Mouse (Mus musculus): Measurements from ENCODE around the gene Tecr.

Tecr gene

DNA sequence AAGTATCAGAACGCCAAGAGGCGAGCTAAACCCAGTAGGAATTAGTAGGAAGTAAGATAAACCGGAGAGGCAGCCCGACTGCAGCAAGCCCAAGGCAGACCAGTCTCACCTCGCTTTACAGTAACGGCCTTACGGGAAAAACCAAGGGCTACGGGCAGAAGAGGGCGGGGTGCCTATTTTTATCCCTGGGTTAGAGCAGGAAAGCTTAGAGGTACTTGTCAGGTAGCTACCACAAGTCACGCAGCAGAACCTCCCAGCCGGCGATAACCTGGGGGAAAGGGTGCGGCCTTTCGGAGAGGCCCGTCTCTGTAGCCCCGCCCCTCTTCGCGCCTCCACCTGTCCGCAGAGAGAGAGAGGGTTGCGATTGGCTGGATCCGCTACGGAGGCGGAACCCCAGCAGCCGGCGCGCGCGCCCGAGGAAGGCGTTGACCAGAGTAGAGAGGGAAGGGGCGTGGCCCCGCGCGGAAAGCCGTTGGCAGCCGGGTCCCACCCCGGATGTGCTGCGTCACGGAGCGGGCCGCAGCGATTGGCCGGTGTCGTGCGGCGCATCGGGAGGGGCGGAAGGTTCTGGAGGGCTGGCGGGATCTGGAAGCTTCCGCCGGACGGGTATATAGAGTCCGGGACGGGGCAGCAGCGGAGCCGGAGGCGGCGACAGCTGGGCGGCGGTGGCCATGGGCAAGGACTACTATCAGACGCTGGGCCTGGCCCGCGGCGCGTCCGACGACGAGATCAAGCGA is at the start of gene Tecr, which contains the start of gene Dnajb1:
Tecr (minus strand) TSS at position 311 of the 737 bp plus-strand sequence.
Dnajb1 (plus strand) TSS at position 533 of the 737 bp plus-strand sequence.
- DNase-seq (ENCODE audit: low spot score): peak; percentile 99

DNA sequence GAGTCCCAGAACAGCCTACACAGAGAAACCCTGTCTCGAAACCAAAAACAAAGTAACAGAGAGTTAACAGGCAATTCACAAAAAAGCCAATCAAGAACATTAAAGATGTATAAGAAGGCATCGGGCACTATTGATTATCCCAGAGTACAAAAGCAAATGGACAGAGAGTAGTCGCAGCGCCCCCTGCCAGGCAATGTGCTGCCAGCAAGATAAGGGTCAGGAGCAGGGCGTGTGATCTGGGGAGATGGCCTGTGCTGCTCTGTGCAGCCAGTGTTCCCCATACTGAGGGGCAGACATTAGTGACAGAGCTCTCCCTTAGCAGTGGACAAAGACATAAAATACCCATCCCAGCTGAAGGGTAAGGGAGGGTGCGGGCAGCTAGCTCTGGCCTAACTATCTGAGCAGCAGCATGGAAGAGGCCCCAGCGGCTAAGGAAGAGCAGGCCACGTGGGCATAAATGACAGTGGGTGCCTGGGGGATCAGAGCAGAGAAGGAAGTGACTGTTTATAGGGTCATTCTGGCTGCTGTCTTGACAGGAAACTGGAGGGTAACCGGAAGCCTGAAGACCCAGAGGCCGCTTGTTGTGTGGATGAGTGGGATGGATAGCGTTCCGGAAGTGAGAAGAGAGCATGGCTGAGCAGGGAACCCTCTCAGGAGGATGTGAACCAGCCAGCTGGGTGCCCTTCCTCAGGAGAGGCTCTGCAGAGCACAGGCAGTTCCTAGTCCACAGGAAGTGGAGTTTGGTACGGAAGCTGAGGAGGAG is 48.9 kb upstream of the Tecr start:
- no peak for DNase-seq (ENCODE audit: low spot score)

- DNase-seq (ENCODE audit: low spot score): no peak
These were observed 48.3 kb upstream of the Tecr start for GRCm38 (mm10) chr8:83656043-83656442.

- DNase-seq (ENCODE audit: low spot score): no peak
These were observed 47.0 kb upstream of the Tecr start for GRCm38 (mm10) chr8:83654725-83655124.

DNA sequence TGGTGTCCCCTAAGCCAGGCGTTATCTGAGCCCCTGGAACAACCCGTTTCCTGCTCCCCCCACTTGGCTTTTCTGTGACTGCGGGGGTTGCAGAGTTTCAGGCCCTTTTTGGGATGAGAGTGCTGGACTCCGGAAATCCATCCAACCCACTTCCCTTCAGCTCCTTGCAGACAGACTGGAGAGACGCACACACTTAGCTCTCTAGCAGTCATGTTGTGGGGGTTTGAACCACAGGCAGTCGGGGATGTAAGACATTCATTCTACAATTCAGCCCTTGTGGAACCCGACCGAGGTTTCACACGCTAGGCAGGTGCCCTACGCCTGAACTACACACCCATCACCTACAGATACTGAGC is 45.9 kb upstream of the Tecr start:
- DNase-seq (ENCODE audit: low spot score): no peak

- DNase-seq (ENCODE audit: low spot score): no peak
These were observed 45.2 kb upstream of the Tecr start for GRCm38 (mm10) chr8:83652744-83653661.

- peak; percentile 87 for DNase-seq (ENCODE audit: low spot score)
These were observed 44.4 kb upstream of the Tecr start, which contains the start of gene Gipc1 for GRCm38 (mm10) chr8:83652030-83652743. TSS of gene Gipc1 (plus strand) at chr8:83652677.

DNA sequence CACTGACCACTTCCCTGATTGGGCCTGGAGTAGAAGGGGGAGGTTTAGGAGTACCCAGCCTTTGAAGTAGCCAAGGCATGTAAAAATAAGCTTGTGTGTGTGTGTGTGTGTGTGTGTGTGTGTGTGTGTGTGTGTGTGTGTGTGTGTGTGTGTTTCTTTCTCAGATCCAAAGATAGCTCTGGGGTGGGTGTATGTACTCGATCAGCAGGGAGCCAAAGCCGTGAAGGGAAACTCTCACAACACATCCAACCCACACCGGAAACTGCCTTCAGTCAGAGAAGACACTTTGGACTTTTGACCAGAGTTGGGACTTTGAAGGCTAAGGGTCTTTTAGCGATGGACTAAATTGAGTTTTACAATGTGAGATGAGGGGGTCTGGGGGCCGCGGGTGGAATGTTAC is 41.9 kb upstream of the Tecr start:
- no peak for DNase-seq (ENCODE audit: low spot score)

- no peak for DNase-seq (ENCODE audit: low spot score)
These were observed 40.3 kb upstream of the Tecr start for GRCm38 (mm10) chr8:83648031-83648430.

DNA sequence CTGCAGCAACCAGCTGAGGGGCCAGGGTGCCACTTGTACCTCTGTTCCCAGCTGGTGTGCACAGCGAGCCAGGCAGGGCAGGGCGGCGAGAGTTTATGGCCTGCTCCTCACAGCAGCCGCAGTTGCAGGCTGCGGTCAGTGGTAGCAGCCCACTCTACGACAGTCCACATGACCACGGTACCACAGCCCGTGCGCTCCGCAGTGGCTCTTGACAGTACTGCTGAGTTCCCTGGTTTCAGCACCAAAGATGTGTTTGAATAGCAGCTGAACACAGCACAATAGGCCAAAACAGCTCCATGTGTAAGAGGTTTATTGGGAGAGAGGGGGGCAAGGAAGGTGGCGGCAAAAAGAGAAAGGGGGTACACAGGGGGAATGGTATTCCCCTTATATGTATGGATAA is 39.7 kb upstream of the Tecr start:
- DNase-seq (ENCODE audit: low spot score): no peak

- no peak for DNase-seq (ENCODE audit: low spot score)
These were observed 31.9 kb upstream of the Tecr start for GRCm38 (mm10) chr8:83639649-83640048.

GRCm38 (mm10) chr8:83638856-83639255 is 31.1 kb upstream of the Tecr start:
- no peak for DNase-seq (ENCODE audit: low spot score)

GRCm38 (mm10) chr8:83632083-83632707 is 24.4 kb upstream of the Tecr start:
- DNase-seq (ENCODE audit: low spot score): no peak

DNA sequence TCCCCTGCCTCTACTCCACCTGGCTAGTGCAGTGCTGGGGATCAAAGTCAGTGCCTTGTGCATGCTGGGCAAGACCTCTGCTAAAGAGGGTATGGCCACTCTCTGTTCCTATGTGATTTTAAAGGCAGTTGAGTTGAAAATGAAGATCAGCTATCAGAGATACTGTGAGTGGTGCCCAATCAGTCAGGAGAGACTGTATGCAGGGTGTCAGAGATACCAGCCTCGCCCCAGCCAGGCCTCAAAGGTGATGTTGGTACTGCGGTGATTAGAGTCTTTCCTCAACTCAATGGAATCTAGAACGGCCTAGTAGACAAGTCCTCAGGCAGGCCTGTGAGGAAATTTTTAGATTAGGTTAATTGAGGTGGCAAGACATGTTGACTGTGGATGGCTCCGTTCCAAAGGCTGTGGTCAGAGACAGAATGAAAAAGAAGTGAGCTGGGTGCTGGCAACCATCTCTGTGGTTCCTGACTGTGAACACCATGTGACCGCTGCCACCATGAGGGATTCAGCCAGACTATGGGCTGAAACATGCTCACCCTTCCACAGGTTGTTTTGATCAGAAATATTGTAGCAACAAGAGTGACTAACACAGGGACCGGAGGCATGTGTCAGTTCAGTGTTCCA is 18.0 kb upstream of the Tecr start:
- no peak for DNase-seq (ENCODE audit: low spot score)

- no peak for DNase-seq (ENCODE audit: low spot score)
These were observed 17.0 kb upstream of the Tecr start for GRCm38 (mm10) chr8:83624739-83625138.

GRCm38 (mm10) chr8:83623549-83623948 is 15.8 kb upstream of the Tecr start:
- DNase-seq (ENCODE audit: low spot score): no peak

DNA sequence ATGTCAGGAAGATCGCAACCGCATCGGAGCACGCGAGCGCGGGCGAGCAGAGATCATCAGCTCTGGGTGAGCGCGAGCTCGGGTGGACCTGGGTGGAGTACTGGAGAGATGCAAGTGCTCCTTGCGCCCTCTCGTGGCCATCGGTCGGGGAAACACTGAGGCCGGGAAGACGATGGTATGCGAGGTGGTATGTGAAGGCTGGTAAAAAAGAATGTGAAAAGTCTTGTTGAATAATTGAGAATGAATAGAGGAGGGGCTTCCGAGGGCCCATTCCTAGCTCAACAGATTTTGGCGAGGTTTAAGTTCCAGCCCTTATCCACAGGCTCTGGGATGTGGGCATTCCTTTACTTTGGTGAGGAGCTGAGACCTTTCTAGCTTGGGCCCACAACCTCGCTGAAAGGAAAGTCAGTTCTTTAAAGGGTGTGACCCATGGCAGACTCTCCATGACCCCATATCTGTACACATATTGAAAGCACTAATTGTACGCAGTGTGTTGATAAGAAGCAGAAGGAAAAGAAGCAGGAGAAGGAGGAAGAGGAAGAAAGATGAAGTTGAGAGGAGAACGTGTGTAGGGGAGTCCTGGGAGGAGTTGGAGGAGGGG is 14.7 kb upstream of the Tecr start:
- peak; percentile 94 for DNase-seq (ENCODE audit: low spot score)

- no peak for DNase-seq (ENCODE audit: low spot score)
These were observed 14.1 kb upstream of the Tecr start for GRCm38 (mm10) chr8:83621691-83622388.

GRCm38 (mm10) chr8:83619568-83620285 is 12.0 kb upstream of the Tecr start:
- no peak for DNase-seq (ENCODE audit: low spot score)
